Mouse (Mus musculus): ENCODE results near the gene Rpl13a. TPM values are rescaled to one million over a fixed set of nuclear protein-coding genes. Genes with fewer than 3 reads are reported as not detected.
"Not testable (repeated sequence)": the region's sequence is repeated elsewhere in the genome, so short reads cannot be mapped to it uniquely, and the experiment has no call there.

Rpl13a gene
- total RNA-seq, 1 experiment from 2014 or later: 4,236 TPM

GRCm38 (mm10) chr7:45160316-45160800, 31.8 kb upstream of the Rpl13a start:
- ATAC-seq (replicated peaks; ENCODE audit: insufficient number of reproducible peaks, low FRiP score, low TSS enrichment, poor library complexity, severe bottlenecking): no peak

GRCm38 (mm10) chr7:45158991-45159390, 30.4 kb upstream of the Rpl13a start:
- no peak for ATAC-seq (replicated peaks; ENCODE audit: insufficient number of reproducible peaks, low FRiP score, low TSS enrichment, poor library complexity, severe bottlenecking)

- no peak for ATAC-seq (replicated peaks; ENCODE audit: insufficient number of reproducible peaks, low FRiP score, low TSS enrichment, poor library complexity, severe bottlenecking)
These were observed 28.9 kb upstream of the Rpl13a start for GRCm38 (mm10) chr7:45157459-45157858.

- no peak for ATAC-seq (replicated peaks; ENCODE audit: insufficient number of reproducible peaks, low FRiP score, low TSS enrichment, poor library complexity, severe bottlenecking)
These were observed 27.6 kb upstream of the Rpl13a start for GRCm38 (mm10) chr7:45156206-45156605.

GRCm38 (mm10) chr7:45155590-45155989, 27.0 kb upstream of the Rpl13a start:
- ATAC-seq (replicated peaks; ENCODE audit: insufficient number of reproducible peaks, low FRiP score, low TSS enrichment, poor library complexity, severe bottlenecking): no peak

- ATAC-seq (replicated peaks; ENCODE audit: insufficient number of reproducible peaks, low FRiP score, low TSS enrichment, poor library complexity, severe bottlenecking): no peak
These were observed 26.5 kb upstream of the Rpl13a start for GRCm38 (mm10) chr7:45154993-45155514.

- peak; percentile 81 for ATAC-seq (replicated peaks; ENCODE audit: insufficient number of reproducible peaks, low FRiP score, low TSS enrichment, poor library complexity, severe bottlenecking)
These were observed 25.8 kb upstream of the Rpl13a start, which contains the start of the genes Pih1d1 and Aldh16a1 for GRCm38 (mm10) chr7:45154096-45154992. TSS of gene Pih1d1 (plus strand) at chr7:45154303. TSS of gene Aldh16a1 (minus strand) at chr7:45154584.

- no peak for ATAC-seq (replicated peaks; ENCODE audit: insufficient number of reproducible peaks, low FRiP score, low TSS enrichment, poor library complexity, severe bottlenecking)
These were observed 25.0 kb upstream of the Rpl13a start for GRCm38 (mm10) chr7:45153586-45153985.

- ATAC-seq (replicated peaks; ENCODE audit: insufficient number of reproducible peaks, low FRiP score, low TSS enrichment, poor library complexity, severe bottlenecking): not testable (repeated sequence)
These were observed 24.5 kb upstream of the Rpl13a start for GRCm38 (mm10) chr7:45153052-45153451.

GRCm38 (mm10) chr7:45151303-45151702, 22.7 kb upstream of the Rpl13a start:
- ATAC-seq (replicated peaks; ENCODE audit: insufficient number of reproducible peaks, low FRiP score, low TSS enrichment, poor library complexity, severe bottlenecking): no peak

- ATAC-seq (replicated peaks; ENCODE audit: insufficient number of reproducible peaks, low FRiP score, low TSS enrichment, poor library complexity, severe bottlenecking): no peak
These were observed 21.8 kb upstream of the Rpl13a start for GRCm38 (mm10) chr7:45150321-45150720.

GRCm38 (mm10) chr7:45149545-45149944, 21.0 kb upstream of the Rpl13a start:
- no peak for ATAC-seq (replicated peaks; ENCODE audit: insufficient number of reproducible peaks, low FRiP score, low TSS enrichment, poor library complexity, severe bottlenecking)

- no peak for ATAC-seq (replicated peaks; ENCODE audit: insufficient number of reproducible peaks, low FRiP score, low TSS enrichment, poor library complexity, severe bottlenecking)
These were observed 20.1 kb upstream of the Rpl13a start for GRCm38 (mm10) chr7:45148534-45149098.

GRCm38 (mm10) chr7:45147899-45148298, 19.3 kb upstream of the Rpl13a start:
- no peak for ATAC-seq (replicated peaks; ENCODE audit: insufficient number of reproducible peaks, low FRiP score, low TSS enrichment, poor library complexity, severe bottlenecking)

- ATAC-seq (replicated peaks; ENCODE audit: insufficient number of reproducible peaks, low FRiP score, low TSS enrichment, poor library complexity, severe bottlenecking): no peak
These were observed 18.7 kb upstream of the Rpl13a start for GRCm38 (mm10) chr7:45147267-45147666.

GRCm38 (mm10) chr7:45145460-45145859, 16.9 kb upstream of the Rpl13a start:
- ATAC-seq (replicated peaks; ENCODE audit: insufficient number of reproducible peaks, low FRiP score, low TSS enrichment, poor library complexity, severe bottlenecking): no peak

- ATAC-seq (replicated peaks; ENCODE audit: insufficient number of reproducible peaks, low FRiP score, low TSS enrichment, poor library complexity, severe bottlenecking): no peak
These were observed 16.0 kb upstream of the Rpl13a start for GRCm38 (mm10) chr7:45144368-45145174.

- no peak for ATAC-seq (replicated peaks; ENCODE audit: insufficient number of reproducible peaks, low FRiP score, low TSS enrichment, poor library complexity, severe bottlenecking)
These were observed 13.4 kb upstream of the Rpl13a start for GRCm38 (mm10) chr7:45141914-45142313.

GRCm38 (mm10) chr7:45141319-45141718, 12.8 kb upstream of the Rpl13a start:
- no peak for ATAC-seq (replicated peaks; ENCODE audit: insufficient number of reproducible peaks, low FRiP score, low TSS enrichment, poor library complexity, severe bottlenecking)

All from monocyte, adult 5-6 weeks (primary cell).